In genomic region chr2:154706526-154707280, GRCm38 (mm10) we compare ENCODE assay signal across 15 mouse cellular contexts. TPM values are rescaled to one million over a fixed set of nuclear protein-coding genes. Genes with fewer than 3 reads are reported as not detected.
DNase-seq lines count a peak whose midpoint lies in the region; ATAC-seq and TF ChIP-seq lines count a peak whose summit lies in the region.
"Had no signal": no experiment of that assay in that cellular context is flagged by ENCODE, and none has a peak within 500 bp of the region (broad histone marks: within the 10 kb centered on the region; RNA-seq: fewer than 3 reads in every experiment).

No protein-coding gene starts in this region.

- H3K27ac ChIP-seq in heart, embryonic 11.5 days (ENCODE audit: low read depth, low read length) = no peak overlapping the region
- no peak overlapping the region for H3K27ac ChIP-seq in intestine, postnatal 0 days (ENCODE audit: low read depth, low read length)
- H3K27ac ChIP-seq: forebrain, embryonic 15.5 days; heart, embryonic 15.5 days; liver, embryonic 12.5 days had no signal

- no peaks in the 10 kb centered on the region for H3K27me3 ChIP-seq in heart, embryonic 11.5 days (ENCODE audit: control insufficient read depth, insufficient read depth, low read length)
- H3K27me3 ChIP-seq in intestine, postnatal 0 days (replicated peaks; ENCODE audit: control insufficient read depth, insufficient read depth, low read length) = no peaks in the 10 kb centered on the region
- H3K27me3 ChIP-seq: heart, embryonic 15.5 days had no signal

- no peak overlapping the region for H3K4me3 ChIP-seq in heart, embryonic 11.5 days (ENCODE audit: low read depth, low read length)
- H3K4me3 ChIP-seq in intestine, postnatal 0 days (ENCODE audit: low read depth, low read length) = no peak overlapping the region
- H3K4me3 ChIP-seq: forebrain, embryonic 15.5 days; heart, embryonic 15.5 days; liver, embryonic 12.5 days had no signal

- no peaks in the 10 kb centered on the region for H3K36me3 ChIP-seq in heart, embryonic 11.5 days (ENCODE audit: control insufficient read depth, insufficient read depth, low read length)
- no peaks in the 10 kb centered on the region for H3K36me3 ChIP-seq in intestine, postnatal 0 days (ENCODE audit: control insufficient read depth, insufficient read depth)
- H3K36me3 ChIP-seq: forebrain, embryonic 15.5 days; heart, embryonic 15.5 days; liver, embryonic 12.5 days had no signal

- DNase-seq in heart, postnatal 14 days = no peak
- peak; percentile 87 for DNase-seq in adrenal gland, adult 2 months
- DNase-seq in cerebellum, adult 18-20 months = peak; percentile 76 to 77
- no peak for DNase-seq in lung, postnatal 36 days
- no peak for DNase-seq in MN1 (ENCODE audit: low spot score)
- DNase-seq: gastrocnemius, postnatal 14 days; lung, postnatal 10 days had no signal

- H3K9ac ChIP-seq in heart, embryonic 11.5 days (ENCODE audit: low read depth, low read length) = no peak overlapping the region
- no peak overlapping the region for H3K9ac ChIP-seq in intestine, postnatal 0 days (ENCODE audit: low read depth, low read length)
- H3K9ac ChIP-seq: forebrain, embryonic 15.5 days; heart, embryonic 15.5 days; liver, embryonic 12.5 days had no signal

- H3K4me2 ChIP-seq in heart, embryonic 11.5 days = no peak overlapping the region
- no peak overlapping the region for H3K4me2 ChIP-seq in intestine, postnatal 0 days (replicated peaks; ENCODE audit: low read depth)
- H3K4me2 ChIP-seq: forebrain, embryonic 15.5 days; heart, embryonic 15.5 days; liver, embryonic 12.5 days; midbrain, embryonic 11.5 days had no signal

- no peak for TF ChIP-seq CTCF in intestine, postnatal 0 days (IDR thresholded peaks at IDR 0.05; ENCODE audit: low read depth)

- 0 out of 2 replicates have a peak, but pooled peaks have one; percentile 6 for ATAC-seq in heart, embryonic 11.5 days (replicated peaks; ENCODE audit: insufficient number of reproducible peaks, low FRiP score, low TSS enrichment)
- ATAC-seq in intestine, postnatal 0 days = 0 out of 2 replicates have a peak, but pooled peaks have one; percentile 8
- no peak for ATAC-seq in granulocyte monocyte progenitor cell, adult 5-6 weeks (replicated peaks; ENCODE audit: poor library complexity, severe bottlenecking)
- ATAC-seq: forebrain, embryonic 15.5 days; hindbrain, embryonic 16.5 days; liver, embryonic 12.5 days had no signal

- 49% methylated on average over 11 of the region's 11 CpGs for WGBS in heart, embryonic 11.5 days (ENCODE audit: insufficient replicate concordance)
- WGBS in intestine, postnatal 0 days = 62% methylated on average over 11 of the region's 11 CpGs

- no peaks in the 10 kb centered on the region for H3K9me3 ChIP-seq in heart, embryonic 11.5 days (replicated peaks; ENCODE audit: control insufficient read depth, low read length)
- no peaks in the 10 kb centered on the region for H3K9me3 ChIP-seq in intestine, postnatal 0 days (ENCODE audit: control insufficient read depth)
- H3K9me3 ChIP-seq: forebrain, embryonic 15.5 days; heart, embryonic 15.5 days; liver, embryonic 12.5 days had no signal

- H3K4me1 ChIP-seq in heart, embryonic 11.5 days (ENCODE audit: control insufficient read depth, insufficient read depth, low read length) = 0 out of 2 replicates have a peak, but pooled peaks cover 3% of the 10 kb centered on the region
- H3K4me1 ChIP-seq in intestine, postnatal 0 days (replicated peaks; ENCODE audit: control insufficient read depth, insufficient read depth, low read length) = no peaks in the 10 kb centered on the region

- intact Hi-C loops in heart, postnatal 14 days (cut with DNase I) = no loop called here

RNA-seq across cellular contexts. Expression of gene Chmp4b, which starts 55.2 kb away (rescaled TPM):
- 10.1 and 12.5 TPM in 2 replicates for polyA plus RNA-seq in heart, embryonic 11.5 days (2014; fragmentation: Nextera tagmentation; extraction: Ambion mirVana)
- total RNA-seq in heart, postnatal 14 days (2021) = 100 to 1,000 TPM; 105 to 112 TPM
- 100 to 1,000 TPM; 236 to 263 TPM for total RNA-seq in adrenal gland, adult 2 months (2021)
- polyA plus RNA-seq in adrenal gland, adult 2 months (2012; rRNA removed) = 96.3 and 114 TPM in 2 replicates
- 60.8 and 62.4 TPM in 2 replicates for polyA plus RNA-seq in intestine, postnatal 0 days (2015; fragmentation: Nextera tagmentation; extraction: Ambion mirVana)
- total RNA-seq in granulocyte monocyte progenitor cell, adult 5-6 weeks (2014; fragmentation: Nextera tagmentation) = 108 and 120 TPM in 2 replicates
- 125 and 129 TPM in 2 replicates for total RNA-seq in granulocyte monocyte progenitor cell, adult 5-6 weeks (2017)

Comparison
In these comparisons a context has a peak if more than half of its experiments do, and no peak if none do; other contexts are left out.
1. DNase-seq: peak in adrenal gland, adult 2 months (single experiment) and cerebellum, adult 18-20 months (2 of 2); none in heart, postnatal 14 days (0 of 2), lung, postnatal 36 days (single experiment) and MN1 (single experiment).